Mouse (Mus musculus): Measurements from ENCODE around the gene March8.
A peak's percentile ranks its signal among the peaks of the same experiment; 100 is the strongest.
"Not testable (repeated sequence)": the region's sequence is repeated elsewhere in the genome, so short reads cannot be mapped to it uniquely, and the experiment has no call there.

Gene March8

GRCm38 (mm10) chr6:116337835-116338501 lies at the start of gene March8:
March8 (plus strand) TSS chr6:116338024.
- peak; percentile 70 for DNase-seq (ENCODE audit: extremely low read depth, low read depth)

- DNase-seq (ENCODE audit: extremely low read depth, low read depth) = no peak
These were observed 26.4 kb upstream of the March8 start for GRCm38 (mm10) chr6:116311411-116311810.

GRCm38 (mm10) chr6:116319259-116319658 lies 18.6 kb upstream of the March8 start:
- DNase-seq (ENCODE audit: extremely low read depth, low read depth) = no peak

- no peak for DNase-seq (ENCODE audit: extremely low read depth, low read depth)
These were observed 11.2 kb upstream of the March8 start for GRCm38 (mm10) chr6:116326641-116327040.

- DNase-seq (ENCODE audit: extremely low read depth, low read depth) = no peak
These were observed 6.4 kb upstream of the March8 start for GRCm38 (mm10) chr6:116331396-116331795.

GRCm38 (mm10) chr6:116337466-116337834 lies 374 bp upstream of the March8 start:
- no peak for DNase-seq (ENCODE audit: extremely low read depth, low read depth)

GRCm38 (mm10) chr6:116338520-116338919 lies 696 bp downstream of the March8 start:
- no peak for DNase-seq (ENCODE audit: extremely low read depth, low read depth)

GRCm38 (mm10) chr6:116339088-116339487 lies 1.3 kb downstream of the March8 start:
- no peak for DNase-seq (ENCODE audit: extremely low read depth, low read depth)

GRCm38 (mm10) chr6:116340521-116340920 lies 2.7 kb downstream of the March8 start:
- DNase-seq (ENCODE audit: extremely low read depth, low read depth) = no peak

- DNase-seq (ENCODE audit: extremely low read depth, low read depth) = no peak
These were observed 10.1 kb downstream of the March8 start for GRCm38 (mm10) chr6:116347953-116348352.

- peak; percentile 66 for DNase-seq (ENCODE audit: extremely low read depth, low read depth)
These were observed 12.2 kb downstream of the March8 start for GRCm38 (mm10) chr6:116349997-116350396.

GRCm38 (mm10) chr6:116350643-116351042 lies 12.8 kb downstream of the March8 start:
- DNase-seq (ENCODE audit: extremely low read depth, low read depth) = no peak

GRCm38 (mm10) chr6:116351534-116351933 lies 13.7 kb downstream of the March8 start:
- DNase-seq (ENCODE audit: extremely low read depth, low read depth) = no peak

- no peak for DNase-seq (ENCODE audit: extremely low read depth, low read depth)
These were observed 15.6 kb downstream of the March8 start for GRCm38 (mm10) chr6:116353428-116353827.

GRCm38 (mm10) chr6:116356311-116356947 lies 18.6 kb downstream of the March8 start:
- DNase-seq (ENCODE audit: extremely low read depth, low read depth) = not testable (repeated sequence)

- DNase-seq (ENCODE audit: extremely low read depth, low read depth) = no peak
These were observed 19.1 kb downstream of the March8 start for GRCm38 (mm10) chr6:116356948-116357325.

GRCm38 (mm10) chr6:116358056-116358455 lies 20.2 kb downstream of the March8 start:
- DNase-seq (ENCODE audit: extremely low read depth, low read depth) = no peak

- no peak for DNase-seq (ENCODE audit: extremely low read depth, low read depth)
These were observed 21.4 kb downstream of the March8 start for GRCm38 (mm10) chr6:116359256-116359655.

- no peak for DNase-seq (ENCODE audit: extremely low read depth, low read depth)
These were observed 23.6 kb downstream of the March8 start for GRCm38 (mm10) chr6:116361463-116361862.

GRCm38 (mm10) chr6:116361993-116362392 lies 24.2 kb downstream of the March8 start:
- no peak for DNase-seq (ENCODE audit: extremely low read depth, low read depth)

GRCm38 (mm10) chr6:116367971-116368370 lies 30.1 kb downstream of the March8 start:
- no peak for DNase-seq (ENCODE audit: extremely low read depth, low read depth)

GRCm38 (mm10) chr6:116369811-116370210 lies 32.0 kb downstream of the March8 start:
- no peak for DNase-seq (ENCODE audit: extremely low read depth, low read depth)
